Mouse (Mus musculus): ENCODE measurements around the gene Aqp12. TPM values are rescaled to one million over a fixed set of nuclear protein-coding genes. Genes with fewer than 3 reads are reported as not detected.
A peak's percentile ranks its signal among the peaks of the same experiment; 100 is the strongest.
"Not testable (repeated sequence)": the region's sequence is repeated elsewhere in the genome, so short reads cannot be mapped to it uniquely, and the experiment has no call there.

Gene Aqp12
- not detected in 2 replicates for polyA plus RNA-seq (2015; fragmentation: Nextera tagmentation; extraction: Ambion mirVana)

DNA sequence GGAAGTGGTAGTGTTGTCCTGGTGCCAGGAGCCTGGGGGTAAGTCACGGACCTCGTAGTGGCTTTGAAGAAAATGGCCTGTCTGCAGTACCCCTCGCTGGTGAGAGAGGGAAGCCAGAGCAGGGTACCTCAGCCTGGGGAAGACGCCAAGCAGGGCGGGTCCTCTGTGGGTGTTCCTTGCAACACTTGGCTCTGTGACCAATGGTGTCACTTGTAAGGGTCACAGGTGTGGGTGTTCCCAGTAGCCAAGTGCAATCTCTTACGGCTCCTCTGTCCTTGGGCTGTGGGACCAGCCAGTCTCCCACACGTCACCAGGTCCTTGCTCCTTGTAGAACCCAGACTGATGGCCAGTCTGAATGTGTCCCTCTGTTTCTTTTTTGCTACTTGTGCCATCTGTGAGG is at the start of gene Aqp12:
TSS of gene Aqp12 (plus strand) at position 274 of the 400 bp plus-strand sequence.
- WGBS, result 82% methylated on average over 7 of the region's 7 CpGs
- no peak for ATAC-seq (ENCODE audit: low FRiP score, low TSS enrichment)

DNA sequence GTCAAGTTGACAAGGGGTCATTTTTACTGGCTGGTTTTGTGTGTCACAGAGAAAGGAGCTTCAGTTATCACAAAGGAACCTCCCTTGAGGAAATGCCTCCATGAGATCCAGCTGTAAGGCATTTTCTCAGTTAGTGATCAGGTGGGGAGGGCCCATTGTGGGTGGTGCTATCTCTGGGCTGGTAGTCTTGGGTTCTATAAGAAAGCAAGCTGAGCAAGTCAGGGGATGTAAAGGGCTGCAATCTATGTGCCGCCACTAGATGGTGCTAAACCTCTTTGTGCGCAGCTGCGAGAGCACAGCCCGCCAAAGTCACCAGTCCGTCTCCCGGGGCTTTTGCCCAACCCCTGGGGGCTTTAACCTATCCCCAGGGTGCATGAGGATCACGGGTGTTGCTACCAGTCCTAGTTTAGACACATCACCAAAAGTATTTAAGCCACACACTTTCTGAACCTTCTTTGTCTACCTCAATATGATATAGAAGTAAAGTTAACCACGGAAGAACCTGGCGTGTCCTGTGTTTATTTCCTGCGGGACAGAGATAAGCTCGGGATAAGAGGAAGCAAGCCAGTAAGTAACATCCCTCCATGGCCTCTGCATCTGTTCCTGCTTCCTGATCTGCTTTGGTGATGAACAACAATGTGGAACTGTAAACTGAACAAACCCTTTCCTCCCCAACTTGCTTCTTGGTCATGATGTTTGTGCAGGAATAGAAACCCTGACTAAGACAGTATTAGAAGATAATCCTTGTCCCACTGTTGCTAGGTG is 49.4 kb upstream of the Aqp12 start:
- H3K27ac ChIP-seq (ENCODE audit: low read length); ATAC-seq (ENCODE audit: low FRiP score, low TSS enrichment); H3K4me1 ChIP-seq (ENCODE audit: insufficient read depth, low read length); H3K27me3 ChIP-seq (ENCODE audit: insufficient read depth, low read length); H3K9ac ChIP-seq (replicated peaks; ENCODE audit: low read length); H3K9me3 ChIP-seq (ENCODE audit: low read length); H3K36me3 ChIP-seq (ENCODE audit: insufficient read depth, low read length): not testable (repeated sequence)
- Histone ChIP-seq H3K4me2 (replicated peaks; ENCODE audit: low read depth, low read length) (peak overlapping the region; percentile 41), H3K4me3 (ENCODE audit: low read length) (peak overlapping the region; percentile 19; the same call in 1 of the 2 replicates)
- 7% methylated on average over 11 of the region's 11 CpGs for WGBS

More for the DNA sequence above, at the start of gene Aqp12:
- H3K4me1 ChIP-seq (ENCODE audit: insufficient read depth, low read length), result peaks cover 3% of the 10 kb centered on the region; the same call in 1 of the 2 replicates
- no peak within 1 kb of the TSS for H3K4me2 ChIP-seq (replicated peaks; ENCODE audit: low read depth, low read length)
- no peaks in the 10 kb centered on the region for H3K36me3 ChIP-seq (ENCODE audit: insufficient read depth, low read length)
- H3K9me3 ChIP-seq (ENCODE audit: low read length), result no peaks in the 10 kb centered on the region
- no peak within 1 kb of the TSS for H3K27ac ChIP-seq (ENCODE audit: low read length)
- no peak within 1 kb of the TSS for H3K9ac ChIP-seq (replicated peaks; ENCODE audit: low read length)
- H3K4me3 ChIP-seq (ENCODE audit: low read length), result no peak within 1 kb of the TSS
- H3K27me3 ChIP-seq (ENCODE audit: insufficient read depth, low read length), result no peaks in the 10 kb centered on the region

DNA sequence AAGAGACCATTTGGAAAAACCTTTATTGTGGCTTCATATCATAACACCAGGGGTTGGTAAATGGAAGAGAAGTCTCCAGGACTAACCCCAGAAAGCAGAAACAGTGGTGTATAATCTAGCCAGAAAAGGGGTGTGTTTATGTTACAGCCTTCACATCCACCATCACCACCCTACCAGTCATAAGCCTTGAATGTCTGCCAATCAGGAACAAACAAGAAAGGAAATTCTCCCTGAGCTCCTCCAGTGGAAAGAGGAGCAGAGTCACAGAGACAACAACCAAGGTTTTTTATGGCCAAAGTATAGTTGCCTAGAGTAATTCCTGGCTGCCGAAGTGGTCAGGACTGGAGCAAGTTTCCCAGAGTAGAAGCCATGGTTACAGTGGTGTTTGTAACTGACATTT is 47.1 kb upstream of the Aqp12 start:
- no peaks in the 10 kb centered on the region for H3K36me3 ChIP-seq (ENCODE audit: insufficient read depth, low read length)
- WGBS, result 63% methylated on average over 1 of the region's 1 CpGs
- H3K9me3 ChIP-seq (ENCODE audit: low read length), result no peaks in the 10 kb centered on the region
- ATAC-seq (ENCODE audit: low FRiP score, low TSS enrichment), result no peak
- H3K4me1 ChIP-seq (ENCODE audit: insufficient read depth, low read length), result no peaks in the 10 kb centered on the region
- no peak overlapping the region for H3K4me3 ChIP-seq (ENCODE audit: low read length)
- H3K9ac ChIP-seq (replicated peaks; ENCODE audit: low read length), result no peak overlapping the region
- no peaks in the 10 kb centered on the region for H3K27me3 ChIP-seq (ENCODE audit: insufficient read depth, low read length)
- no peak overlapping the region for H3K27ac ChIP-seq (ENCODE audit: low read length)
- H3K4me2 ChIP-seq (replicated peaks; ENCODE audit: low read depth, low read length), result no peak overlapping the region

DNA sequence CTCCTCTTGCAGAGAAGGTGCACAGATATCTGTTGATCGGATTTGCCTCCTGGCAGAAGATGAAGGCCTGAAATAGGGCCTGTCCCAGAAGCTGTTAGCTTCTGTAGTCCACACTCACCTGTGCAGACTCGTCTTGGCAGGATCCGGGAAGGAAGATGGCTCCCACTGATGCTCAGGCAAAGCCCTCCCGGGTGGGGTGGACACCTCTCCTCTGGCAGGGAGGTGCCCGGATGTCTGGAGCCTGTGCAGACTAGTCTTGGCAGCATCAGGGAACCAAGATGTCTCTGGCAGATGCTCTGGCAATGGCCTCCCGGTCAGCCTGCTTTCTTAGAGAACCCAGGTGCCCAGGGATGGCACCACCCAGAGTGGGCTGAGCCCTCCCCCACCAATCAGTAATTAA is 35.3 kb upstream of the Aqp12 start:
- not testable (repeated sequence) for H3K36me3 ChIP-seq (ENCODE audit: insufficient read depth, low read length); H3K27me3 ChIP-seq (ENCODE audit: insufficient read depth, low read length); H3K4me1 ChIP-seq (ENCODE audit: insufficient read depth, low read length); H3K9me3 ChIP-seq (ENCODE audit: low read length); H3K27ac ChIP-seq (ENCODE audit: low read length); H3K9ac ChIP-seq (replicated peaks; ENCODE audit: low read length); ATAC-seq (ENCODE audit: low FRiP score, low TSS enrichment); H3K4me3 ChIP-seq (ENCODE audit: low read length); H3K4me2 ChIP-seq (replicated peaks; ENCODE audit: low read depth, low read length)
- 89% methylated on average over 6 of the region's 6 CpGs for WGBS

DNA sequence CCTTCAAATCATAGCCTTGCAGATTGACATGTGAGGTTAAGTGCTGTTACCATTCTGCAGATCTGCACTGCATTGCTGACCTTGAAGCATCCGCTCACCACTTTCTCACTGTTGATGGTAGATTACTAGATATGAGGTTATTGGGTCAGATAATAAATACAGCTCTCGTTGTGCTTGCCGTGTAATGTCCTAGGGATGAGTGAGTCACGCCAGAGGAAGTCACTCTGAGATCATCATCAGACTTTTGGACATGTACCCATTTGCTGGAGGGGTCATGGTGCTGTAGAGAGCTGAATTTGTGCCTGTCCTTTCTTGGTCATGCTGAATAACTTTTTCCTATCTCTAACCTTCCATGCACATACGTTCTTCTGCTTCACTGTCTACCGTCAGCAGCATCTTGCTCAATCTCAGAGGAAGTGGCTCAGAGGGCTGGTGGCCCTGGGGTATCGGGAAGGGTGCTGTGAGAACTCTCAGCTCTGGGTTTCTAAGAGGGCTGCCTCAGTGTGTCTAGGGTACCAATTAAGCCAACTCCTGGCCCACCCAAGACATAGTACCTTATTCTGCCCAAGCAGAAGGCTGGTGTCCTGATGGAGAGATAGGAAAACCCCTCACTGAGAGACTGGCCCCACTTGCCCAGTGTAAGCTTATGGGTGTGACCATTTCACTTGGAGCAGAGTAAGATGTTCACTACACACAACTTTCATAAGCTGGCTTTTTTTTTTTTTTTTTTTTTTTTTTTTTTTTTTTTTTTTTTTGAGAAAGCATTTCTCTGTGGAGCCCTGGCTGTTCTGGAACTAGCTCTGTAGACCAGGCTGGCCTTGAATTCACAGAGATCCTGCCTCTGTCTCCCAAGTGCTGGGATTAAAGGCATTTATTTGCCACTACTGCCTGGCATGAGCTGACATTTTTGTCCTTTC is 34.0 kb upstream of the Aqp12 start:
- no peaks in the 10 kb centered on the region for H3K9me3 ChIP-seq (ENCODE audit: low read length)
- H3K4me1 ChIP-seq (ENCODE audit: insufficient read depth, low read length), result no peaks in the 10 kb centered on the region
- no peaks in the 10 kb centered on the region for H3K36me3 ChIP-seq (ENCODE audit: insufficient read depth, low read length)
- no peak overlapping the region for H3K27ac ChIP-seq (ENCODE audit: low read length)
- no peak overlapping the region for H3K4me2 ChIP-seq (replicated peaks; ENCODE audit: low read depth, low read length)
- no peak for ATAC-seq (ENCODE audit: low FRiP score, low TSS enrichment)
- no peak overlapping the region for H3K9ac ChIP-seq (replicated peaks; ENCODE audit: low read length)
- H3K4me3 ChIP-seq (ENCODE audit: low read length), result no peak overlapping the region
- WGBS, result 89% methylated on average over 7 of the region's 7 CpGs
- H3K27me3 ChIP-seq (ENCODE audit: insufficient read depth, low read length), result no peaks in the 10 kb centered on the region

DNA sequence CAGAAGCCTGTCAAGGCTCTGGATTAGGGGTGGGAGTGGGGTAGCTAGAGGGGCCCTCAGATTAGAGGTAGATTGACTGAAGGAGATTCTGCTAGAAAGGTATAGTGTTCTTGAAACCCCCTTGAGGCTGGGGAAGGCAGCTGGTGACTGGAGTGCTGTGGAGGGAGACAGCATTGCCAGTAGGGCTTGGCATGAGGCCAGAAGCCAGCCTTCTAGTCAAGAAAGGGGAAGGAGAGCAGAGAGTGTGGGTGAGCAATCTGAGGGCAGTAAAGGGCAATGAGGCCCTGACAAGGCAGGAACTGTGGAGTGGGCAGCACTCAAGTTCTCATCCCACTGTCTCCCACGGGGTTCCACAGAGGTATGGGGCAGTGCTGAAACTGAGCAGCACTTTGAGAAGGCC is 33.3 kb upstream of the Aqp12 start:
- Histone ChIP-seq H3K4me2 (replicated peaks; ENCODE audit: low read depth, low read length) (no peak overlapping the region), H3K4me1 (ENCODE audit: insufficient read depth, low read length) (no peaks in the 10 kb centered on the region), H3K27me3 (ENCODE audit: insufficient read depth, low read length) (no peaks in the 10 kb centered on the region), H3K9me3 (ENCODE audit: low read length) (no peaks in the 10 kb centered on the region), H3K27ac (ENCODE audit: low read length) (no peak overlapping the region), H3K4me3 (ENCODE audit: low read length) (no peak overlapping the region), H3K9ac (replicated peaks; ENCODE audit: low read length) (no peak overlapping the region), H3K36me3 (ENCODE audit: insufficient read depth, low read length) (no peaks in the 10 kb centered on the region)
- 67% methylated on average over 1 of the region's 1 CpGs for WGBS
- ATAC-seq (ENCODE audit: low FRiP score, low TSS enrichment), result 0 out of 2 replicates have a peak, but pooled peaks have one; percentile 35

DNA sequence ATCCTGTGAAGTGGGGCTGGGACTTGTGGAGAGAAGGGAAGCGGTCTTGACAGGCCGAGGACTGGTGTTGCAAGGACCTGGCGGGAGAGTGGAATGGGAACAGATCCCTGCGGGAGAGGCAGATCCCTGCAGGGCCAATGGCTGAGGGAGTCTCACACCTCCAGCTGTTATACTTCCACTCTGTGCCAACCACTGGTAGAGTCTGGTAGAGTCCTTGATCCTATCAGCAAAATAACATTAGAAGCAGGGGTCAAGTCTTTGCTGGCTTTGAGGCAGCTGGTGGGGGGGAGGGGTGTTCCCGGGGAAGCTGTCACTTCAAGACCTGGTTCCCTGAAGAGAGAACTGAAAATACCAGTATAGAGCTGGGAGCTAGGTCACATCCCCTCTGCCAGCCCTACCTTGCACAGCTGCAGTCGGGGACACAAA is 30.0 kb upstream of the Aqp12 start:
- no peak overlapping the region for H3K4me2 ChIP-seq (replicated peaks; ENCODE audit: low read depth, low read length)
- H3K4me1 ChIP-seq (ENCODE audit: insufficient read depth, low read length), result peaks cover 6% of the 10 kb centered on the region; the same call in 1 of the 2 replicates
- H3K9ac ChIP-seq (replicated peaks; ENCODE audit: low read length), result no peak overlapping the region
- 49% methylated on average over 6 of the region's 6 CpGs for WGBS
- no peak overlapping the region for H3K27ac ChIP-seq (ENCODE audit: low read length)
- H3K9me3 ChIP-seq (ENCODE audit: low read length), result no peaks in the 10 kb centered on the region
- H3K27me3 ChIP-seq (ENCODE audit: insufficient read depth, low read length), result no peaks in the 10 kb centered on the region
- no peak for ATAC-seq (ENCODE audit: low FRiP score, low TSS enrichment)
- H3K36me3 ChIP-seq (ENCODE audit: insufficient read depth, low read length), result no peaks in the 10 kb centered on the region
- no peak overlapping the region for H3K4me3 ChIP-seq (ENCODE audit: low read length)

DNA sequence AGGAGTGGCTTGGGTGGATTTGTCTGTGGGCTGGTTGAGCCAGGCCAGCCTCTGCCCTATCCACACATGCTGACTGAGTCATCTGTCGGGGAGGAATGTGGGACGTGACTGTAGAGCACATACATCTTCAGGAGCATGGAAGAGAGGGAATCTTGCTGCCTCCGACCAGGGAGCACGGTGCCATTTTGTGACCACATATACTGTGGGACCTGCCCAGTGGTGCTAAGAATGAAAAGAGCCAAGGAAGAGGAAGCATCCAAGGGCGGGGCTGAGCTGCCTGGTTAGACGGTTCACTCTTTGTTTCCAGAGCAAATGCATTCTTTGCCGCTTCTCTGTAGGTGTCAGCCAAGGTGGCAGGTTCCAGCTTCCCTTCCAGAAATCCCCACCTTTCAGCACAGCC is 27.5 kb upstream of the Aqp12 start:
- H3K27ac ChIP-seq (ENCODE audit: low read length), result no peak overlapping the region
- 47% methylated on average over 7 of the region's 7 CpGs for WGBS

DNA sequence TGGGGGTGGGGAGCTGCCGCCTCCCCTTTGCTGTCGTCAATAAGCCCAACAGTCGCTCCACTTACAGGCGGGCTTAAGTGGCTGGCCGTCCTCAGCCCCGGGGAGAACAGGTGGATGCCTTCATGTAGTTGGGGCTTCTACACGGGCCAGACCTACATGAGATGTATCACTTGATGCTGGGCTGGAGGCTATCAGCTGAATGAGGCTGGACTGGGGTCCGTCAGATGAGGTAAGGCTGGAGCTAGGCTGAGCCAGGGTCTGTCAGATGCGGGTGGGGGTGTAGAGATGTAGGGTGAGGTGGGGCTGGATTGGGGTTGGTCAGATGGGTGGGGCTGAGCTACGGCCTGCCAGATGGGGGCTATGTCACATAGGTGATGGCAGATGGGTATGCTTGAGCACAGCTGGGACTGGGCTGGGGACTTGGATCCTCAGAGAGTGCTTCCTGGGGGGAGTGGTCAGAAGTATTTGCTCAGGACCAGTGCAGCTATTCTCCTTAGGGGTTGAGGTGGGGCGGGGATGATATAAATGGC is 27.0 kb upstream of the Aqp12 start:
- Histone ChIP-seq H3K4me2 (replicated peaks; ENCODE audit: low read depth, low read length) (no peak overlapping the region), H3K27ac (ENCODE audit: low read length) (no peak overlapping the region), H3K9ac (replicated peaks; ENCODE audit: low read length) (no peak overlapping the region), H3K4me3 (ENCODE audit: low read length) (no peak overlapping the region), H3K9me3 (ENCODE audit: low read length) (no peaks in the 10 kb centered on the region), H3K4me1 (ENCODE audit: insufficient read depth, low read length) (peaks cover 6% of the 10 kb centered on the region; the same call in 1 of the 2 replicates), H3K27me3 (ENCODE audit: insufficient read depth, low read length) (no peaks in the 10 kb centered on the region), H3K36me3 (ENCODE audit: insufficient read depth, low read length) (no peaks in the 10 kb centered on the region)
- ATAC-seq (ENCODE audit: low FRiP score, low TSS enrichment), result no peak
- 23% methylated on average over 11 of the region's 11 CpGs for WGBS

More for the DNA sequence above, 27.5 kb upstream of the Aqp12 start:
- no peak overlapping the region for H3K4me3 ChIP-seq (ENCODE audit: low read length)
- H3K9me3 ChIP-seq (ENCODE audit: low read length), result no peaks in the 10 kb centered on the region
- no peak overlapping the region for H3K9ac ChIP-seq (replicated peaks; ENCODE audit: low read length)
- H3K27me3 ChIP-seq (ENCODE audit: insufficient read depth, low read length), result no peaks in the 10 kb centered on the region
- no peak overlapping the region for H3K4me2 ChIP-seq (replicated peaks; ENCODE audit: low read depth, low read length)
- no peaks in the 10 kb centered on the region for H3K36me3 ChIP-seq (ENCODE audit: insufficient read depth, low read length)
- no peak for ATAC-seq (ENCODE audit: low FRiP score, low TSS enrichment)
- peaks cover 6% of the 10 kb centered on the region; the same call in 1 of the 2 replicates for H3K4me1 ChIP-seq (ENCODE audit: insufficient read depth, low read length)

All from kidney, embryonic 16.5 days (tissue).